Mouse (Mus musculus): Measurements from ENCODE around the gene Mb.

DNA sequence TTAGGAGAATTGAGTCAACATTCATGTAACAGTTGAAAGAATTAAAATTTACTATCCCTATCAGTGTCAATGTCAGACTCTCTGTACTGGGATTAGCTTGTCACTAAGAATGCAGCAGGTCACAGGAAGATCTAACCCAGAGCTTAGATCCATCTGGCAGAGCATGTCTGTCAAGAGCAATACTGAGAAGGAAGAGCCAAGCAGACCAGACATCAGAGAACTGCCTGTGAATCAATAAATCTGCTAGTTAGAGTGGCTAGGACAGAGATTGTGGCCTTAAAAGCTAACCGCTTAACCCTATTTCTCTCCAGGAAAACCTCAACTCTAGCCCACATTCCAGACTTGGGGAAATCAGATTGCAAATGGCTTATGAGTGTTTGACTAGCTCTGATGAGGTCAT lies 36.0 kb upstream of the Mb start:
- TF ChIP-seq USF1 (IDR thresholded peaks at IDR 0.05; ENCODE audit: low read depth) (no peak), POLR2AphosphoS2 (IDR thresholded peaks at IDR 0.05; ENCODE audit: insufficient read length, low read depth) (no peak), POLR2A (IDR thresholded peaks at IDR 0.05; ENCODE audit: insufficient read length, low read depth) (no peak), E2F4 (IDR thresholded peaks at IDR 0.05; ENCODE audit: insufficient read depth) (no peak), MYOG (IDR thresholded peaks at IDR 0.05; ENCODE audit: control insufficient read depth in 1 of 3, insufficient read depth in 1 of 3, insufficient read length in 2 of 3, low read depth in 2 of 3) (no peak), MAX (IDR thresholded peaks at IDR 0.05; ENCODE audit: low read depth) (no peak), CEBPB (IDR thresholded peaks at IDR 0.05; ENCODE audit: insufficient read depth, poor library complexity, severe bottlenecking) (no peak)
